Mouse (Mus musculus) left cerebral cortex, adult 8-10 months (tissue): ENCODE measurements around the gene Golm1. TPM values are rescaled to one million over a fixed set of nuclear protein-coding genes. Genes with fewer than 3 reads are reported as not detected.

Experiments
- DNase-seq, 2 experiments: peaks; one replicate each; pipeline ENCODE4 v3.0.0; 2022; ENCODE audit warnings: low spot score in 2 of 2
- total RNA-seq, 4 experiments: library from RNA; stranded (reverse); gene quantifications; 2 replicates each; pipeline ENCODE4 v1.2.4; 2022

Golm1 gene
- total RNA-seq, 4 experiments from 2014 or later = 15.1 to 32.6 (median 20.4) TPM

GRCm38 (mm10) chr13:59647484-59647883 is 28.1 kb downstream of the Golm1 start:
- no peak for DNase-seq

- no peak for DNase-seq
Observed at GRCm38 (mm10) chr13:59646674-59647244, 28.9 kb downstream of the Golm1 start.

- DNase-seq = no peak
Observed at GRCm38 (mm10) chr13:59645491-59645890, 30.1 kb downstream of the Golm1 start.

GRCm38 (mm10) chr13:59642818-59643217 is 32.8 kb downstream of the Golm1 start:
- no peak for DNase-seq

DNA sequence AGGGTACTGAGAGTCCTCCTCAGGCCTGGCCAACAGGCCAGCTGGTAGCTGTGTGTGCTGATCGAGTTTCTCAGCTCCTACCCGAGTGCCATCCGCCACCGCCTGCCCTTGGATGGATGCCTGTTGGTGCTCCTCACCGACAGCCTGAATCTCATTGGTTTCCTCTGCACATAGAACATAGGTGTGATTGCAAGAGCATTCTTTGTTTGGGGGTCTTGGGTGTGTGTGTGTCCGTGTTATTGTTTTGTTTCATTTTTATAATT is 35.5 kb downstream of the Golm1 start:
- DNase-seq = no peak

DNA sequence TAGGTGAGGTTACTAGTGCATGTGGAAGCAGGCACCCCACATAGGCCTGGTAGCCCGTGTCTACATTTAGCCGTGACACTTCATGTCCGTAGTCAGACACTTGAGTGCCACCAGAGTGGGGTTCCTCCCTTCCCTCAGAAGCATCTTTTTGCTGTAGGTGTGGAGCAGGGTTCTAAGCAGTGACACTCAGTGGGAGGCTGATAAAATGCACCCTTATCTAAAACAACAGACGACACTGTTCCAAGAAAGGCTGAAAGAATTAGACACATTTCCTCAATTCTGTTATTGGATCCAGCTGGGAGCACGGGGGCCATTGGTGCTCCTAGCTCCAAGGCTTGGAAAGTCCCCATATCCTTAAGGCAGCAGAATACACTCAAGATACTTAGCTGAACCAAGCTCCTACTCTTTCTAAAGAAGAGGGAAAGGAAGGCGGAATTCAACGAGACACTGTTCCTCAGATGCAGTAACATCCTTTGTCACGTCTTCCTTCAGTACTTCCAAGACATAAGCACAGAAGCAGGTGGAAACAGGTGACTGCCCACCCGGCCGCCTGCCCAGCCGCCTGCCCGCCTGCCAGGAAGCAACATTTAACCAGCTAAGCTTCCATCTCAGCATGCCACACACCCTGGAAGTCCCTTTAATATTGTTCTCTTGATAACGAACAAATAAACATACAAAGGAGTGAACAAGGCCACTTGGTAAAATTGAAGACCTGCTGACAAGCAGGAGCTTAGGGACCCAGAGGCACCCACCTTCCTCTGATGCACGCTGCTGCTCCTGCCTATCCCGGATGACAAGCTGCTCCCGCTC is 36.0 kb downstream of the Golm1 start:
- DNase-seq = no peak

- no peak for DNase-seq
Observed at GRCm38 (mm10) chr13:59637800-59638199, 37.8 kb downstream of the Golm1 start.

DNA sequence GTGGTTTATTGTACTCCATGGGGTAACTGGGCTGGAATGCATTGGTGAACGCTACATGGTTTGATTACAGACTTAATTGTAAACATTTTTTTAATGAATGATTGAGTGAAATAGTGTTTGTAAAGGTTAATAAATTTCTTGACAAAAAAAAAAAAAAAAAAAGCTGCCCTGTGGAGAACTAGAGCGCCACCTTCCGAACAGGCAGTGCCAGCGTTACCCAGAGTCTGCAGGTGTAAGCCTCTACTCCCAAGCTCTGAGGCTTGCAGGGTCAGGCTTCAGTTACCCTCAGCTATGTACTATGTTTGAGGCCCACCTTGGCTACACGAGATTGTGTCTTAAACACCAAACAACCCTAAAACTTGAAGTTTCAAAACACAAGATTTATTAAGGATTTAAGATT is 41.0 kb downstream of the Golm1 start:
- DNase-seq = no peak

- DNase-seq = no peak
Observed at GRCm38 (mm10) chr13:59626739-59627138, 48.9 kb downstream of the Golm1 start.

GRCm38 (mm10) chr13:59624903-59625302 is 50.7 kb downstream of the Golm1 start:
- DNase-seq = no peak

GRCm38 (mm10) chr13:59624389-59624788 is 51.2 kb downstream of the Golm1 start:
- DNase-seq = no peak

DNA sequence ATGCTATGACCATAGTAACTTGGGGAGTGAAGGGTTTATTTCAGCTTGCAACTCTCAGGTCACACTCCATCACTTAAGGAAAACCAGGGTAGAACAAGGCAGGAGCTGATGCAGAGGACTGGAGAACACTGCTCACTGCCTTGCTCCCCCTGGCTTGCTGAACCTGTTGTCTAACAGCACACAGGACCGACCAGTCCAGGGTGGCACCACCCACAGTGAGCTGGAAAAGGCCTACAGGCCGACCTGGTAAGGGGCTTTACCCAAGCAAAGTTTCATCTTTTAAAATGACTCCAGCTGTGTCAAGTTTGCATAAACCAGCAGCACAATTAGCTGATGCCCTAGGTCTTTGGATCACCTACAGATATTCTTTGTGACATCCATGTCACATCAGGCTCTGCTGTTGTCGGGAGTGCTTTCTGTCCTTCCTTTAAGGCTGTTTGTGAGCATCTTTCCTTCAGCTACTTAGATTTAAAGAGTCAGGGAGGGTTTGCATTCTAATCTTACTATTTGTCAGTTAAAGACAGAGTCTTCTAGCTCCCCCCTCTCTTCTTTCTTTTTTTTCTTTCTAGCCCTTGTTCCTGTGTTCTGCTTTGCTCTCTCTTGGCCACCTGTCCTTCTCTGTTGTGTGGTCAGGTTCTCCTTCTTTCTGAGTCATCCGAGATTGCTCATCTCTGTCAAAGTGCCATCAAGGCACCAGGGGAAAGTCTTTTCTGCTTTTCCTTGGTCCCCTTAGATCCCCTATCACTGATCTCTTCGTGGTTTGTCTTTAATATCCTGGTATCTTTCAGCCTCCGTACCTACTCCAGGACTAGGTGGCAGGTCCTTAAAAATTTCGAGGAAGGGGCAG is 53.7 kb downstream of the Golm1 start:
- DNase-seq = no peak

DNA sequence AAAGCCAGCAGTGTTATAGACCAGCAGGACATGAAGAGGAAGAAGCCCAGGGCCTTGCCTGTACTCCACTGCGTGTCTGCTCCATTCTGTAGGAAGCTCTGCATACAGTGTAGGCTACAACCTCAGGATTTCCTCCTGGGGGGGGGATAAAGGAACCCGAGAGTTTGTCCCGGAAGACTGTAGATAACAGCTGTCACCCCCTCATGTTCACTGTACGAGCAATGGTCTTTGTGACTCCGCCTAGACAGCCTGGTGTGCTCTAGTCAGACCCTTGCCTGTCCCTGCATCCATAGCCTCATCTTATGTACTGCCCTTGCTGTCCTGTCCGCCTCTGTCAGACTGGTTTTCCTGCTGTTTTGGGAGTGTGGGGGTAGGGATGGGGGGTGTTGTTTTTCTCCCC is 57.1 kb downstream of the Golm1 start:
- DNase-seq = no peak

GRCm38 (mm10) chr13:59615554-59615953 is 60.1 kb downstream of the Golm1 start:
- DNase-seq = no peak

DNA sequence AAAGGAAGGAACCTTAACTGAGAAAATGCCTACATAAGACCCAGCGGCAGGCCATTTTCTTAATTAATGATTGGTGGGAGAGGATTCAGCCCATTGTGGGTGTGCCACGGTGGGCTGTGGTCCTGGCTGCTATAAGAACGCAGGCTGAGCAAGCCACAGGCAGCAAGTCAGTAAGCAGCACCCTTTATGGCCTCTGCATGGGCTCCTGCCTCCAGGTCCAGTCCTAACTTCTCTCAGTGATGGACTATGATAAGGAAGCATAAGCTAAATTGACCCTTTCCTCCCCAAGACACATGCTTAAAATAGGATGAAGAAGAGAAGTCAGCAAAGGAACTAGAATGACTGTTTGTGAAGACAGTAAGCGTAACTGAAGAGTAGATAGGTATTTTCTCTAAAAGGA is 60.5 kb downstream of the Golm1 start:
- DNase-seq = no peak

GRCm38 (mm10) chr13:59613868-59614267 is 61.7 kb downstream of the Golm1 start:
- no peak for DNase-seq

GRCm38 (mm10) chr13:59610437-59610836 is 65.2 kb downstream of the Golm1 start:
- no peak for DNase-seq

GRCm38 (mm10) chr13:59609885-59610284 is 65.7 kb downstream of the Golm1 start:
- no peak for DNase-seq

GRCm38 (mm10) chr13:59605221-59605922 is 70.2 kb downstream of the Golm1 start:
- no peak for DNase-seq

DNA sequence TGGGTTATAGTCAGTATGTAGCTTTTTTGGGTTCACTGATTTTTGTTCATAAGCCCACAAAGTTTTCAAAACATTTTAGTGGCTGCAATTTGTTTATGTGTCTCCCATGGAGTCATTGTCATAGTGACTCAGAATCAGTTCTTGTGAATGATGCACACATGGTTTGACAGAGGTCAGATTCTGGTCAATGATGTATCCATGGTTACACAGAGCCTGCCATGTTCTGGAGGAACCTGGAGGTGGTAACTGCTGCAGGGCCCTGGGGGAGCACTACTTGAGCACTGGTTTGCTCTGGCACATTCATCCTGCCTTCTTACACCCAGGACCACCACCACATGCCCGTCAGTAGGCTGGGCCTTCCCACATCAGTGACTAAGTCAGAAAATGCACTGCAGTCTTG is 71.1 kb downstream of the Golm1 start:
- DNase-seq = no peak

DNA sequence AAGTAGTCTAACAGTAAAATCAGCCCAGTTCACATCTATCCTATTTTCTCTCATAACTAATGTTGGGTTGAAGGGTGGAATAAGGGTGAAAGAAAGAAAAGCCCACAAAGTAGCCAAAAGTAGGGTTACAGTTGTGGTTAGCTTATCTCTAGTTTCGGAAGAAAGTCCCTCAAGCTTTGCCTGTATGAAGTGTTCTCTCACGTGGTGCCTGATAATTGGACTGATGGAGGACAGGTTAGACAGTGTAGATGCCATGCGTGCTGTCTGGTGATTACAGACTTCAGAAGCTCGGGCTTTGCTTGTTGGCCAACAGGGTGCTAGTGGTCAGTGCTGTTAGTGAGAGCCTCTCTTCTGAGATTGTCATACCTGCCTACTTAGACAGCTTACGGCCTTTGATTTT is 72.5 kb downstream of the Golm1 start:
- DNase-seq = no peak

- no peak for DNase-seq
Observed at GRCm38 (mm10) chr13:59592630-59593029, 83.0 kb downstream of the Golm1 start.
